Mouse (Mus musculus): ENCODE results near the gene Ets1.
A peak's percentile ranks its signal among the peaks of the same experiment; 100 is the strongest.

The Ets1 gene

GRCm38 (mm10) chr9:32694916-32695490, 59.0 kb downstream of the Ets1 start:
- DNase-seq (ENCODE audit: low read depth, low spot score) = no peak

GRCm38 (mm10) chr9:32695492-32696190, 59.6 kb downstream of the Ets1 start:
- peak; percentile 92 for DNase-seq (ENCODE audit: low read depth, low spot score)

- no peak for DNase-seq (ENCODE audit: low read depth, low spot score)
Measured at GRCm38 (mm10) chr9:32696259-32696658, 60.2 kb downstream of the Ets1 start.

GRCm38 (mm10) chr9:32696717-32697116, 60.7 kb downstream of the Ets1 start:
- peak; percentile 83 for DNase-seq (ENCODE audit: low read depth, low spot score)

GRCm38 (mm10) chr9:32697291-32698110, 61.5 kb downstream of the Ets1 start:
- DNase-seq (ENCODE audit: low read depth, low spot score) = peak; percentile 26

GRCm38 (mm10) chr9:32698766-32699165, 62.7 kb downstream of the Ets1 start:
- DNase-seq (ENCODE audit: low read depth, low spot score) = no peak

- DNase-seq (ENCODE audit: low read depth, low spot score) = peak; percentile 19
Measured at GRCm38 (mm10) chr9:32699391-32699841, 63.4 kb downstream of the Ets1 start.

- peak; percentile 68 for DNase-seq (ENCODE audit: low read depth, low spot score)
Measured at GRCm38 (mm10) chr9:32700091-32700905, 64.3 kb downstream of the Ets1 start.

GRCm38 (mm10) chr9:32701126-32701997, 65.3 kb downstream of the Ets1 start:
- no peak for DNase-seq (ENCODE audit: low read depth, low spot score)

- DNase-seq (ENCODE audit: low read depth, low spot score) = no peak
Measured at GRCm38 (mm10) chr9:32701998-32702305, 65.9 kb downstream of the Ets1 start.

- no peak for DNase-seq (ENCODE audit: low read depth, low spot score)
Measured at GRCm38 (mm10) chr9:32702836-32703395, 66.9 kb downstream of the Ets1 start.

- DNase-seq (ENCODE audit: low read depth, low spot score) = no peak
Measured at GRCm38 (mm10) chr9:32703976-32704745, 68.1 kb downstream of the Ets1 start.

- peak; percentile 15 for DNase-seq (ENCODE audit: low read depth, low spot score)
Measured at GRCm38 (mm10) chr9:32705827-32706478, 69.9 kb downstream of the Ets1 start.

- DNase-seq (ENCODE audit: low read depth, low spot score) = no peak
Measured at GRCm38 (mm10) chr9:32707436-32707835, 71.4 kb downstream of the Ets1 start.

GRCm38 (mm10) chr9:32708491-32708890, 72.5 kb downstream of the Ets1 start:
- peak; percentile 56 for DNase-seq (ENCODE audit: low read depth, low spot score)

GRCm38 (mm10) chr9:32709359-32709758, 73.3 kb downstream of the Ets1 start:
- DNase-seq (ENCODE audit: low read depth, low spot score) = peak; percentile 92

- peak; percentile 67 for DNase-seq (ENCODE audit: low read depth, low spot score)
Measured at GRCm38 (mm10) chr9:32709764-32710734, 74.0 kb downstream of the Ets1 start.

All from 3T3-L1 (cell line).